Mouse (Mus musculus) midbrain, embryonic 13.5 days (tissue): ENCODE data around the gene AI597479. TPM values are rescaled to one million over a fixed set of nuclear protein-coding genes. Genes with fewer than 3 reads are reported as not detected.
"Not testable (repeated sequence)": the region's sequence is repeated elsewhere in the genome, so short reads cannot be mapped to it uniquely, and the experiment has no call there.

Experiments
- ATAC-seq: fragments of 200-750 bp; cut with Nextera tagmentation; 2 replicates; pipeline ENCODE4 v1.8.0; 2017; ENCODE audit warnings: mild to moderate bottlenecking, moderate TSS enrichment, moderate library complexity
- H3K27ac ChIP-seq: fragments of 300-500 bp; sonication (generic); 2 replicates; pipeline ENCODE4 v1.5.1; 2015; ENCODE audit warnings: inconsistent platforms, mild to moderate bottlenecking, moderate library complexity
- H3K27me3 ChIP-seq: fragments of 300-500 bp; sonication (generic); 2 replicates; pipeline ENCODE4 v1.6.1; 2015; ENCODE audit warnings: mild to moderate bottlenecking, inconsistent platforms
- H3K36me3 ChIP-seq: fragments of 300-500 bp; sonication (generic); 2 replicates; pipeline ENCODE4 v1.6.1; 2015; ENCODE audit warnings: mild to moderate bottlenecking, inconsistent platforms
- H3K4me1 ChIP-seq: fragments of 300-500 bp; sonication (generic); replicated peaks from 2 replicates; pipeline ENCODE4 v1.6.1; 2015; ENCODE audit warnings: inconsistent platforms
- H3K4me2 ChIP-seq: fragments of 300-500 bp; sonication (generic); replicated peaks from 2 replicates; pipeline ENCODE4 v1.6.1; 2015; ENCODE audit warnings: moderate library complexity, mild to moderate bottlenecking, inconsistent platforms
- H3K4me3 ChIP-seq: fragments of 300-500 bp; sonication (generic); replicated peaks from 2 replicates; pipeline ENCODE4 v1.5.1; 2015; ENCODE audit warnings: mild to moderate bottlenecking, inconsistent platforms
- H3K9ac ChIP-seq: fragments of 300-500 bp; sonication (generic); replicated peaks from 2 replicates; pipeline ENCODE4 v1.6.1; 2015; ENCODE audit warnings: mild to moderate bottlenecking, inconsistent platforms
- H3K9me3 ChIP-seq: fragments of 300-500 bp; sonication (generic); 2 replicates; pipeline ENCODE4 v1.6.1; 2016; ENCODE audit warnings: mild to moderate bottlenecking, inconsistent platforms
- WGBS: fragments of 180-500 bp; shearing (Covaris S2); methylation state at CpG from one replicate; pipeline ENCODE4 v1.1.7; 2015; 5-methylcytosine and 5-hydroxymethylcytosine counted together
- polyA plus RNA-seq: library from polyadenylated mRNA; unstranded; fragments of >200 nt; fragmentation: Nextera tagmentation; extraction: Ambion mirVana; gene quantifications from 2 replicates; pipeline ENCODE4 v1.2.1, GENCODE M21; 2015

AI597479 gene
- polyA plus RNA-seq, 1 experiment from 2014 or later = 50.0 TPM

- no peak overlapping the region for H3K4me2 ChIP-seq
- no peaks in the 10 kb centered on the region for H3K9me3 ChIP-seq
- no peak overlapping the region for H3K27ac ChIP-seq
- 84% methylated on average over 8 of the region's 8 CpGs for WGBS
- H3K9ac ChIP-seq = no peak overlapping the region
- H3K36me3 ChIP-seq = peaks cover 15% of the 10 kb centered on the region
- no peak overlapping the region for H3K4me3 ChIP-seq
- H3K4me1 ChIP-seq = no peaks in the 10 kb centered on the region
- no peak for ATAC-seq
- no peaks in the 10 kb centered on the region for H3K27me3 ChIP-seq
Observed at GRCm38 (mm10) chr1:43127820-43128610, 29.5 kb downstream of the AI597479 start.

GRCm38 (mm10) chr1:43130219-43130981 is 31.9 kb downstream of the AI597479 start:
- peaks cover 7% of the 10 kb centered on the region; the same call in 1 of the 2 replicates for H3K36me3 ChIP-seq
- H3K9me3 ChIP-seq = no peaks in the 10 kb centered on the region
- no peak overlapping the region for H3K4me2 ChIP-seq
- H3K4me1 ChIP-seq = no peaks in the 10 kb centered on the region
- H3K9ac ChIP-seq = no peak overlapping the region
- 69% methylated on average over 5 of the region's 5 CpGs for WGBS
- H3K4me3 ChIP-seq = no peak overlapping the region
- no peak for ATAC-seq
- no peak overlapping the region for H3K27ac ChIP-seq
- no peaks in the 10 kb centered on the region for H3K27me3 ChIP-seq

- Histone ChIP-seq H3K27ac (no peak overlapping the region), H3K4me2 (no peak overlapping the region), H3K27me3 (no peaks in the 10 kb centered on the region), H3K4me1 (no peaks in the 10 kb centered on the region), H3K36me3 (peaks cover 7% of the 10 kb centered on the region; the same call in 1 of the 2 replicates), H3K9me3 (no peaks in the 10 kb centered on the region), H3K4me3 (no peak overlapping the region), H3K9ac (no peak overlapping the region)
- WGBS = 91% methylated on average over 9 of the region's 9 CpGs
- no peak for ATAC-seq
Observed at GRCm38 (mm10) chr1:43131591-43131990, 33.1 kb downstream of the AI597479 start.

DNA sequence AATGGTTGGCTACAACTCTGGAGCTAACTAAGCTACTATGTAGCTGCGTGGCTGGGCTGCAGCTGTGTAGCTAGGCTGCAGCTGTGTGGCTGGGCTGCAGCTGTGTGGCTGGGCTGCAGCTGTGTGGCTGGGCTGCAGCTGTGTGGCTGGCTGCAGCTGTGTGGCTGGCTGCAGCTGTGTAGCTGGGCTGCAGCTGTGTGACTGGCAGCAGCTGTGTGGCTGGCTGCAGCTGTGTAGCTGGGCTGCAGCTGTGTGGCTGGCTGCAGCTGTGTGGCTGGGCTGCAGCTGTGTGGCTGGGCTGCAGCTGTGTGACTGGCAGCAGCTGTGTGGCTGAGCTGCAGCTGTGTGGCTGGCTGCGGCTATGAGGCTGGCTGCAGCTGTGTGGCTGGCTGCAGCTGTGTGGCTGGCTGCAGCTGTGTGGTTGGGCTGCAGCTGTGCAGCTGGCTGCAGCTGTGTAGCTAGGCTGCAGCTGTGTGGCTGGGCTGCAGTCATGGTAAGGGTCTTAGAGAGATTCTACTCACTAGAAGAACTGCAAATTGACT is 38.0 kb downstream of the AI597479 start:
- not testable (repeated sequence) for H3K27me3 ChIP-seq, H3K27ac ChIP-seq, H3K4me2 ChIP-seq, H3K9ac ChIP-seq, H3K36me3 ChIP-seq, H3K4me1 ChIP-seq, ATAC-seq, H3K9me3 ChIP-seq, H3K4me3 ChIP-seq
- WGBS = 74% methylated on average over 2 of the region's 2 CpGs

DNA sequence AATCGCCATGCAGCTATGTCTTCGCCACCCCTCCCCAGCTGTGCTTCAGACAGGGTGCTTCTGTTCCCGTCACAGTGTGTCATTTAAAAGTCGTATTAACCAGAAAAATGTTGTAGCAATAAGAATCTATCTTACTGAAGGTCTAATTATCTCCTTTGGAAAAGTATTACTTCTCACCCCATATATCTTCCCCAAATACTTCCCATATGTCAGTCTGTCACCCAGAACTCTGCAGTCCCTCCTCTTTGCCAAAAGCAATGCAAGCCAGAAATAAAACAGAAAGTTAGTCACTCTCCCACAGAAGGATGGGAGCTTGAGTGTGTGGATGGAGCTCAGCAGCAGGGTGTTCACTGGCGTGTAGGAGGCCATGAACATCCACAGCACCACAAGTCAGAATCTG is 38.8 kb downstream of the AI597479 start:
- H3K27me3 ChIP-seq = no peaks in the 10 kb centered on the region
- no peaks in the 10 kb centered on the region for H3K36me3 ChIP-seq
- no peaks in the 10 kb centered on the region for H3K9me3 ChIP-seq
- H3K27ac ChIP-seq = no peak overlapping the region
- WGBS = 90% methylated on average over 5 of the region's 5 CpGs
- ATAC-seq = no peak
- H3K4me2 ChIP-seq = no peak overlapping the region
- no peaks in the 10 kb centered on the region for H3K4me1 ChIP-seq
- H3K9ac ChIP-seq = no peak overlapping the region
- no peak overlapping the region for H3K4me3 ChIP-seq

DNA sequence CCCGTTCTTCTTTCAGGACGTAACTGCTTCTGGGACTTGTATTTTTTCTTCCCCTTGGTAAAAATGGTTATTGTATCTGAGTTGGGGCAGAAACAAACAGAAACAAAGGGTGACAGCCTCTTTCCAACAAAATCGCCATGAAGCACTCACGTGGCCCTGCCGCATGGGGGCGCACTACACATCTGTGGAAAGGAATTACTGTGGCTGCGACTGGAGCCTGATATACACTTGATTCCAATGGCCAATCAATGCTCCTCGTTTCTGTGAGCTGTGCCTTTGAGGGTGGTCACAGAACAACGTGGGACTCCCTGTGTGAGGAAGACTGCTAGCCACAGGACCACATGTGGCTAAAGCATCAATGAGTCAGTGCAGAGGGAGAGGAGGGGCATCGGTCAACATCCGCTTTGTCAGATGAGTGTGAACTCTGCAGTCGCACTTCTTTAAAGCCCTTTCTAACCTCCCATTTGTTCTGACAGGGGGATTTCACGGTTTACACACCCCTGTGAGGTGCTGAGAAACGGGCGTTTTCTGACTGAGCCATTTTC is 39.8 kb downstream of the AI597479 start:
- WGBS = 71% methylated on average over 15 of the region's 15 CpGs
- Histone ChIP-seq H3K4me3 (no peak overlapping the region), H3K4me1 (no peaks in the 10 kb centered on the region), H3K27ac (no peak overlapping the region), H3K36me3 (no peaks in the 10 kb centered on the region), H3K4me2 (no peak overlapping the region), H3K27me3 (no peaks in the 10 kb centered on the region), H3K9me3 (no peaks in the 10 kb centered on the region), H3K9ac (no peak overlapping the region)
- no peak for ATAC-seq

- Histone ChIP-seq H3K27ac (no peak overlapping the region), H3K4me1 (no peaks in the 10 kb centered on the region), H3K9ac (no peak overlapping the region), H3K27me3 (no peaks in the 10 kb centered on the region), H3K9me3 (no peaks in the 10 kb centered on the region), H3K4me3 (no peak overlapping the region), H3K36me3 (no peaks in the 10 kb centered on the region), H3K4me2 (no peak overlapping the region)
- WGBS = 52% methylated on average over 8 of the region's 8 CpGs
- ATAC-seq = peak; percentile 91
Observed at GRCm38 (mm10) chr1:43139587-43140266, 41.2 kb downstream of the AI597479 start.

DNA sequence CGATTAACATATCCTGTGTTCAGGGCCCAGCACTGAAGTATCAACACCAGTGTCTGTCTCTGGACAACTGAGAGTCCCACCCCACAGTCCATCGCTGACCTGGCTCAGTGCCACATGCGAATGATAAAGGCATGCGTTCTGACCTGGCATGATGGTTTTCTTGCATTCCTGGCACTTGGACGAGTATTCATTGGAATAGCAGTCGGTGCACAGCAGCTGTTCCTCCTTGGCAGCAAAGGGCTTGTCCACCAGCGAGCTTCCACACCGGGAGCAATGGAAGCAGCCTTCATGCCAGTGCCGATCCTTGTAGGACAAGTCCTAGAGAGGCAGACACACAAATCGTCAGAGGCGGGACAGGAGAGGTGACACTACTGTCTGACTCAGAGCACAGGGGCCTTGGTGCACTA is 43.0 kb downstream of the AI597479 start:
- no peak overlapping the region for H3K27ac ChIP-seq
- H3K4me2 ChIP-seq = no peak overlapping the region
- ATAC-seq = no peak
- 90% methylated on average over 11 of the region's 11 CpGs for WGBS
- no peaks in the 10 kb centered on the region for H3K27me3 ChIP-seq
- H3K4me3 ChIP-seq = no peak overlapping the region
- no peak overlapping the region for H3K9ac ChIP-seq
- no peaks in the 10 kb centered on the region for H3K36me3 ChIP-seq
- H3K9me3 ChIP-seq = no peaks in the 10 kb centered on the region
- H3K4me1 ChIP-seq = no peaks in the 10 kb centered on the region

- no peak for ATAC-seq
- Histone ChIP-seq H3K4me1 (no peaks in the 10 kb centered on the region), H3K9ac (no peak overlapping the region), H3K9me3 (no peaks in the 10 kb centered on the region), H3K4me2 (no peak overlapping the region), H3K27ac (no peak overlapping the region), H3K36me3 (no peaks in the 10 kb centered on the region), H3K4me3 (no peak overlapping the region), H3K27me3 (no peaks in the 10 kb centered on the region)
- WGBS = 85% methylated on average over 6 of the region's 6 CpGs
Observed at GRCm38 (mm10) chr1:43142849-43143248, 44.3 kb downstream of the AI597479 start.

DNA sequence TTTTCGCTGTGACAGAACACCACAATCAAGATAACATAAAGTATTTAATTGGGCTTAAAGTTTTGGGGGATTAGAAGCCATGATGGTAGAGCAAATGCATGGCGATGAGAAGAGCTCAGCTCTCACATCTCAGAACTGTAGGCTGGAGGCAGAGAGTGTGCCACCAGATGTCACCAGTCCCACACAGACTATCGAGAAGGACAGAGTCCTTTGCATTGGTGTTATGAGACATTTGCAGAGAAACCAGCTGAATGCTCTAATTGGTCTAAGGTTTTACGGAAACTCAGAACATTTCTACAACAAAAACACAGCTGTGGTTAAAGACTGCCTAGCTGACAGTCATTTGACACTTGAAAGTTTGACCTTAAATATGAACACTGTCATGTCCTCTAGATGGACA is 44.8 kb downstream of the AI597479 start:
- no peak overlapping the region for H3K9ac ChIP-seq
- H3K4me2 ChIP-seq = no peak overlapping the region
- no peaks in the 10 kb centered on the region for H3K36me3 ChIP-seq
- H3K4me1 ChIP-seq = no peaks in the 10 kb centered on the region
- ATAC-seq = no peak
- no peak overlapping the region for H3K4me3 ChIP-seq
- no peak overlapping the region for H3K27ac ChIP-seq
- no peaks in the 10 kb centered on the region for H3K9me3 ChIP-seq
- H3K27me3 ChIP-seq = no peaks in the 10 kb centered on the region
- WGBS = 91% methylated on average over 4 of the region's 4 CpGs

GRCm38 (mm10) chr1:43143791-43144190 is 45.3 kb downstream of the AI597479 start:
- no peak for ATAC-seq
- Histone ChIP-seq H3K4me3 (no peak overlapping the region), H3K9me3 (no peaks in the 10 kb centered on the region), H3K4me2 (no peak overlapping the region), H3K27ac (no peak overlapping the region), H3K4me1 (no peaks in the 10 kb centered on the region), H3K27me3 (no peaks in the 10 kb centered on the region), H3K9ac (no peak overlapping the region), H3K36me3 (no peaks in the 10 kb centered on the region)
- WGBS = 94% methylated on average over 4 of the region's 4 CpGs
